Mouse (Mus musculus): ENCODE measurements around the gene Kmt5c.

The Kmt5c gene

GRCm38 (mm10) chr7:4742482-4742819 lies 2.5 kb downstream of the Kmt5c start:
- in situ Hi-C loops (cut with MboI; ENCODE audit: low pct_unique_long_range_greater_than_20kb in 1 of 2, low sequenced_read_pairs in 2 of 2, unreplicated experiment in 1 of 2): no loop called here

- in situ Hi-C loops (cut with MboI; ENCODE audit: low pct_unique_long_range_greater_than_20kb in 1 of 2, low sequenced_read_pairs in 2 of 2, unreplicated experiment in 1 of 2): no loop called here
Measured at GRCm38 (mm10) chr7:4743354-4743753, 3.4 kb downstream of the Kmt5c start.

GRCm38 (mm10) chr7:4744886-4745285 lies 5.0 kb downstream of the Kmt5c start:
- in situ Hi-C loops (cut with MboI; ENCODE audit: low pct_unique_long_range_greater_than_20kb in 1 of 2, low sequenced_read_pairs in 2 of 2, unreplicated experiment in 1 of 2): no loop called here

GRCm38 (mm10) chr7:4746326-4746980 lies 6.5 kb downstream of the Kmt5c start:
- in situ Hi-C loops (cut with MboI; ENCODE audit: low pct_unique_long_range_greater_than_20kb in 1 of 2, low sequenced_read_pairs in 2 of 2, unreplicated experiment in 1 of 2): no loop called here

GRCm38 (mm10) chr7:4747156-4747899 lies 7.4 kb downstream of the Kmt5c start:
- in situ Hi-C loops (cut with MboI; ENCODE audit: low pct_unique_long_range_greater_than_20kb in 1 of 2, low sequenced_read_pairs in 2 of 2, unreplicated experiment in 1 of 2): no loop called here

- in situ Hi-C loops (cut with MboI; ENCODE audit: low pct_unique_long_range_greater_than_20kb in 1 of 2, low sequenced_read_pairs in 2 of 2, unreplicated experiment in 1 of 2): no loop called here
Measured at GRCm38 (mm10) chr7:4748321-4748720, 8.4 kb downstream of the Kmt5c start.

GRCm38 (mm10) chr7:4749169-4749568 lies 9.3 kb downstream of the Kmt5c start:
- in situ Hi-C loops (cut with MboI; ENCODE audit: low pct_unique_long_range_greater_than_20kb in 1 of 2, low sequenced_read_pairs in 2 of 2, unreplicated experiment in 1 of 2): no loop called here

GRCm38 (mm10) chr7:4751971-4752820 lies 12.3 kb downstream of the Kmt5c start:
- in situ Hi-C loops (cut with MboI; ENCODE audit: low pct_unique_long_range_greater_than_20kb in 1 of 2, low sequenced_read_pairs in 2 of 2, unreplicated experiment in 1 of 2): no loop called here

- in situ Hi-C loops (cut with MboI; ENCODE audit: low pct_unique_long_range_greater_than_20kb in 1 of 2, low sequenced_read_pairs in 2 of 2, unreplicated experiment in 1 of 2): no loop called here
Measured at GRCm38 (mm10) chr7:4752821-4753570, 13.1 kb downstream of the Kmt5c start, which contains the start of gene Cox6b2. Gene Cox6b2, minus strand, starts transcription at chr7:4753094.

- in situ Hi-C loops (cut with MboI; ENCODE audit: low pct_unique_long_range_greater_than_20kb in 1 of 2, low sequenced_read_pairs in 2 of 2, unreplicated experiment in 1 of 2): no loop called here
Measured at GRCm38 (mm10) chr7:4759670-4760069, 19.8 kb downstream of the Kmt5c start.

- in situ Hi-C loops (cut with MboI; ENCODE audit: low pct_unique_long_range_greater_than_20kb in 1 of 2, low sequenced_read_pairs in 2 of 2, unreplicated experiment in 1 of 2): no loop called here
Measured at GRCm38 (mm10) chr7:4764946-4765710, 25.2 kb downstream of the Kmt5c start.

- in situ Hi-C loops (cut with MboI; ENCODE audit: low pct_unique_long_range_greater_than_20kb in 1 of 2, low sequenced_read_pairs in 2 of 2, unreplicated experiment in 1 of 2): no loop called here
Measured at GRCm38 (mm10) chr7:4771202-4771601, 31.3 kb downstream of the Kmt5c start, which contains the start of gene Fam71e2. Gene Fam71e2, minus strand, starts transcription at chr7:4771302.

- in situ Hi-C loops (cut with MboI; ENCODE audit: low pct_unique_long_range_greater_than_20kb in 1 of 2, low sequenced_read_pairs in 2 of 2, unreplicated experiment in 1 of 2): no loop called here
Measured at GRCm38 (mm10) chr7:4776131-4776530, 36.2 kb downstream of the Kmt5c start.

GRCm38 (mm10) chr7:4776861-4777830 lies 37.2 kb downstream of the Kmt5c start:
- in situ Hi-C loops (cut with MboI; ENCODE audit: low pct_unique_long_range_greater_than_20kb in 1 of 2, low sequenced_read_pairs in 2 of 2, unreplicated experiment in 1 of 2): no loop called here

GRCm38 (mm10) chr7:4777851-4778637 lies 38.1 kb downstream of the Kmt5c start:
- in situ Hi-C loops (cut with MboI; ENCODE audit: low pct_unique_long_range_greater_than_20kb in 1 of 2, low sequenced_read_pairs in 2 of 2, unreplicated experiment in 1 of 2): no loop called here

GRCm38 (mm10) chr7:4779921-4780320 lies 40.0 kb downstream of the Kmt5c start:
- in situ Hi-C loops (cut with MboI; ENCODE audit: low pct_unique_long_range_greater_than_20kb in 1 of 2, low sequenced_read_pairs in 2 of 2, unreplicated experiment in 1 of 2): no loop called here
